Mouse (Mus musculus) liver, adult 2 months (tissue): ENCODE data around the gene Usp4.

Experiments
- CTCF ChIP-seq: fragments of 200-500 bp; IDR thresholded peaks from 2 replicates; pipeline ENCODE4 v1.5.1; 2011; ENCODE audit warnings: low read depth, low read length, control low read depth
- POLR2A ChIP-seq: fragments of 200-500 bp; IDR thresholded peaks from 2 replicates; pipeline ENCODE4 v1.6.1; 2011; ENCODE audit warnings: low read length, control low read depth; ENCODE audit not compliant: insufficient read depth; ENCODE audit errors: extremely low read depth

DNA sequence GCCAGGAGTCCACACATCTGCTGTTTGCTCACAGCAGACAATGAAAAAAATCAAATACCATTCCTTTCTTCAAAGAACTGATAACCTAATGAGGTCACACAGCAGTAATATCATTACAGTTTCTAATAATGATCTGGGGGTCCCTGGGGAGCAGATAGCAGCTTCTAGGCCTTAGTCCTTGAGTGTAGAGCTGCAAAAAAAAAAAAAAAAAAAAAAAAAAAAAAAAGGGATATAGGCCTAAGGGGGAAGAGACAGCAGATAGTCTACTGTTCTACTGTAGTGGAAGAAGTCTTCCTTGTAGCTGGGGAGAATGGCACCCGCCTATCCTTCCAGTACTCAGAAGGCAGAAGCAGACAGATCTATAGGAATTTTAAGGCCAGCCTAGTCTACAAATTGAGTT, 47.8 kb downstream of the Usp4 start:
- no peak for TF ChIP-seq CTCF
- TF ChIP-seq POLR2A, result no peak
